Mouse (Mus musculus) lung, adult 2 months (tissue): ENCODE results near the gene Fam114a2.

ENCODE experiments used
- CTCF ChIP-seq: fragments of 200-500 bp; IDR thresholded peaks from 2 replicates; pipeline ENCODE4 v1.5.1; 2011; ENCODE audit warnings: mild to moderate bottlenecking, low read length, control low read depth; ENCODE audit not compliant: insufficient read depth
- POLR2A ChIP-seq: fragments of 200-500 bp; IDR thresholded peaks from 2 replicates; pipeline ENCODE4 v1.6.1; 2011; ENCODE audit warnings: low read depth, mild to moderate bottlenecking, control low read depth, low read length, borderline replicate concordance; ENCODE audit errors: extremely low read depth

GRCm38 (mm10) chr11:57467159-57468110 lies 51.0 kb downstream of the Fam114a2 start:
- TF ChIP-seq CTCF (peak; percentile 94), POLR2A (no peak)
